In genomic region chr13:21263910-21264309, GRCm38 (mm10) we compare ENCODE assay signal across 8 mouse cellular contexts. TPM values are rescaled to one million over a fixed set of nuclear protein-coding genes. Genes with fewer than 3 reads are reported as not detected.
A peak's percentile ranks its signal among the peaks of the same experiment; 100 is the strongest.
DNase-seq lines count a peak whose midpoint lies in the region; ATAC-seq and TF ChIP-seq lines count a peak whose summit lies in the region.

No protein-coding gene starts in this region.

- no peaks in the 10 kb centered on the region for H3K27me3 ChIP-seq in lung, embryonic 15.5 days
- H3K27me3 ChIP-seq in forebrain, embryonic 11.5 days (ENCODE audit: control insufficient read depth, insufficient read depth, low read length), result peaks cover 2% of the 10 kb centered on the region; the same call in 1 of the 2 replicates
- peaks cover 9% of the 10 kb centered on the region; the same call in 1 of the 2 replicates for H3K27me3 ChIP-seq in limb, embryonic 14.5 days (ENCODE audit: control insufficient read depth, insufficient read depth, low read length)
- H3K27me3 ChIP-seq in stomach, embryonic 15.5 days (replicated peaks), result 0 out of 2 replicates have a peak, but pooled peaks cover 2% of the 10 kb centered on the region

- no peak overlapping the region for H3K27ac ChIP-seq in lung, embryonic 15.5 days
- no peak overlapping the region for H3K27ac ChIP-seq in forebrain, embryonic 11.5 days (ENCODE audit: low read depth, low read length)
- H3K27ac ChIP-seq in limb, embryonic 14.5 days (replicated peaks; ENCODE audit: low read depth, low read length), result no peak overlapping the region
- H3K27ac ChIP-seq in stomach, embryonic 15.5 days, result no peak overlapping the region

- H3K4me1 ChIP-seq in lung, embryonic 15.5 days, result peaks cover 18% of the 10 kb centered on the region
- H3K4me1 ChIP-seq in forebrain, embryonic 11.5 days (replicated peaks; ENCODE audit: control insufficient read depth, insufficient read depth, low read length), result 0 out of 2 replicates have a peak, but pooled peaks cover 2% of the 10 kb centered on the region
- H3K4me1 ChIP-seq in limb, embryonic 14.5 days (ENCODE audit: control insufficient read depth, insufficient read depth, low read length), result 0 out of 2 replicates have a peak, but pooled peaks cover 7% of the 10 kb centered on the region
- peaks cover 6% of the 10 kb centered on the region; the same call in 1 of the 2 replicates for H3K4me1 ChIP-seq in stomach, embryonic 15.5 days

- peak overlapping the region; percentile 38 for H3K4me3 ChIP-seq in lung, embryonic 15.5 days
- H3K4me3 ChIP-seq in forebrain, embryonic 11.5 days (ENCODE audit: low read depth, low read length), result peak overlapping the region; percentile 45
- H3K4me3 ChIP-seq in limb, embryonic 14.5 days (replicated peaks; ENCODE audit: low read length), result peak overlapping the region; percentile 32
- H3K4me3 ChIP-seq in stomach, embryonic 15.5 days (replicated peaks), result peak overlapping the region; percentile 33

- no peak overlapping the region for H3K9ac ChIP-seq in lung, embryonic 15.5 days
- peak overlapping the region; percentile 49 for H3K9ac ChIP-seq in forebrain, embryonic 11.5 days (ENCODE audit: low read length)
- peak overlapping the region; percentile 28; the same call in 1 of the 2 replicates for H3K9ac ChIP-seq in limb, embryonic 14.5 days (ENCODE audit: low read depth, low read length, severe bottlenecking)
- no peak overlapping the region for H3K9ac ChIP-seq in stomach, embryonic 15.5 days

- TF ChIP-seq POLR2A in limb, embryonic 14.5 days (IDR thresholded peaks at IDR 0.05; ENCODE audit: borderline replicate concordance, extremely low read depth, insufficient read depth, insufficient read length), result no peak

- 4% methylated on average over 11 of the region's 11 CpGs for WGBS in lung, embryonic 15.5 days
- 2% methylated on average over 11 of the region's 11 CpGs for WGBS in forebrain, embryonic 11.5 days
- WGBS in limb, embryonic 14.5 days, result 3% methylated on average over 11 of the region's 11 CpGs
- WGBS in stomach, embryonic 15.5 days, result 7% methylated on average over 11 of the region's 11 CpGs

- H3K9me3 ChIP-seq in lung, embryonic 15.5 days, result no peaks in the 10 kb centered on the region
- H3K9me3 ChIP-seq in forebrain, embryonic 11.5 days (ENCODE audit: control insufficient read depth, low read length), result no peaks in the 10 kb centered on the region
- no peaks in the 10 kb centered on the region for H3K9me3 ChIP-seq in limb, embryonic 14.5 days (ENCODE audit: control insufficient read depth, low read length)
- no peaks in the 10 kb centered on the region for H3K9me3 ChIP-seq in stomach, embryonic 15.5 days

- DNase-seq in lung, postnatal 4 days, result no peak
- no peak for DNase-seq in forebrain, embryonic 11.5 days (ENCODE audit: low spot score)
- peak; percentile 5 for DNase-seq in limb, embryonic 14.5 days (ENCODE audit: low spot score)
- no peak for DNase-seq in thymus, postnatal 10 days (ENCODE audit: low spot score in 2 of 2)
- no peak for DNase-seq in urinary bladder, postnatal 25 days (ENCODE audit: low spot score)
- DNase-seq in kidney, adult 8-10 months, result no peak

- no peak for ATAC-seq in lung, embryonic 15.5 days (ENCODE audit: borderline replicate concordance, extremely low read depth, low FRiP score, low TSS enrichment)
- ATAC-seq in forebrain, embryonic 11.5 days (replicated peaks; ENCODE audit: low FRiP score), result no peak
- ATAC-seq in limb, embryonic 14.5 days (ENCODE audit: low FRiP score, low read depth), result no peak
- no peak for ATAC-seq in stomach, embryonic 15.5 days (ENCODE audit: insufficient read depth, low FRiP score, low read depth)

- H3K36me3 ChIP-seq in lung, embryonic 15.5 days, result no peaks in the 10 kb centered on the region
- H3K36me3 ChIP-seq in forebrain, embryonic 11.5 days (ENCODE audit: control insufficient read depth, insufficient read depth, low read length), result no peaks in the 10 kb centered on the region
- no peaks in the 10 kb centered on the region for H3K36me3 ChIP-seq in limb, embryonic 14.5 days (ENCODE audit: control insufficient read depth, insufficient read depth, low read length)
- H3K36me3 ChIP-seq in stomach, embryonic 15.5 days, result no peaks in the 10 kb centered on the region

- H3K4me2 ChIP-seq in lung, embryonic 15.5 days, result peak overlapping the region; percentile 51
- H3K4me2 ChIP-seq in forebrain, embryonic 11.5 days (ENCODE audit: low read depth, low read length, severe bottlenecking), result peak overlapping the region; percentile 51
- peak overlapping the region; percentile 25 for H3K4me2 ChIP-seq in limb, embryonic 14.5 days (replicated peaks; ENCODE audit: low read depth, low read length, severe bottlenecking)
- peak overlapping the region; percentile 48 for H3K4me2 ChIP-seq in stomach, embryonic 15.5 days

RNA-seq across cellular contexts. Expression of gene Gpx5, which starts 28.6 kb away (rescaled TPM):
- not detected in 2 replicates for polyA plus RNA-seq in lung, embryonic 15.5 days (2015; fragmentation: Nextera tagmentation; extraction: Ambion mirVana)
- polyA plus RNA-seq in forebrain, embryonic 11.5 days (2014; fragmentation: Nextera tagmentation; extraction: Ambion mirVana), result not detected in 2 replicates
- polyA plus RNA-seq in limb, embryonic 14.5 days (2012; rRNA removed), result 0.05 and 0.29 TPM in 2 replicates
- polyA plus RNA-seq in limb, embryonic 14.5 days (2014; fragmentation: Nextera tagmentation; extraction: Ambion mirVana), result not detected in 2 replicates
- polyA plus RNA-seq in stomach, embryonic 15.5 days (2015; fragmentation: Nextera tagmentation; extraction: Ambion mirVana), result not detected in 2 replicates

RNA-seq across cellular contexts. Expression of gene Gpx6, which starts 48.0 kb away (rescaled TPM):
- not detected in 2 replicates for polyA plus RNA-seq in lung, embryonic 15.5 days (2015; fragmentation: Nextera tagmentation; extraction: Ambion mirVana)
- polyA plus RNA-seq in forebrain, embryonic 11.5 days (2014; fragmentation: Nextera tagmentation; extraction: Ambion mirVana), result not detected in 2 replicates
- polyA plus RNA-seq in limb, embryonic 14.5 days (2012; rRNA removed), result 0.19 and 0.27 TPM in 2 replicates
- 0.35 and 0.63 TPM in 2 replicates for polyA plus RNA-seq in limb, embryonic 14.5 days (2014; fragmentation: Nextera tagmentation; extraction: Ambion mirVana)
- not detected in 2 replicates for polyA plus RNA-seq in stomach, embryonic 15.5 days (2015; fragmentation: Nextera tagmentation; extraction: Ambion mirVana)

Comparison
In these comparisons a context has a peak if more than half of its experiments do, and no peak if none do; other contexts are left out.
1. H3K9ac ChIP-seq: peak in forebrain, embryonic 11.5 days (single experiment) and limb, embryonic 14.5 days (single experiment); none in lung, embryonic 15.5 days (single experiment) and stomach, embryonic 15.5 days (single experiment).
2. Peak in every context shown above with its lines, with median percentiles within 50 percentile points of each other: H3K4me2 ChIP-seq and H3K4me3 ChIP-seq.